In the genomic region with DNA sequence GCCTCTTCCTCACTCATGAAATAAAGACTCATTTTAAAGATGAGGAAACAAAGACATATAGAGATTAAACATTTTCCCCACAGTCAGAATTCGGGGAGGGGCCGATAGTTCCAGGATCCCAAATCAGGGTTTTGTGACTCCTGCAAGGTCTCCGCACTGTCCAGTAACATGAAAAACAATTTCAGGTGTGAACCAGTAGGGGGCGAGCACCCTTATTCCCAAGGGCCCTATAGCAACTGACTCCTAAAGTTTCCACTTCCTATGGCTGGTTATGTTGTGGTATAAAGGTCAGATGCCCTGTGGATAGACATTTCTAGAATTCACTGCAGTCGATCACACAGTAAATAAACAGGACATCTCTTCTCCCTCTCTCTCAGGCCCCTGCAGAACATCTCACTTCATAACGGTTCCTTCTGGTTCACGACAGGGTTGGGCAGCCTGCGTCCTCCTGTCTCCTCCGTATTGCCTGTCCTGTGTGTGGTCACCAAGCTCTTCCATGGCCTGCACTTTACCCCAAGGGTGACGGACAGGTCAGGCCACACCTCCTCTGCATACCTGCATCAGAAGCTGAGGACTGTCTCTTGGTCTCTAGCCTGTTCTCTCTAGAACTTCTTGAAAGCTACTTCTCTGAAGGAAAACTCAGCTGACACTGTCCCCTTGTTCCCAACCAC, we compare ENCODE assay signal across 8 mouse cellular contexts. TPM values are rescaled to one million over a fixed set of nuclear protein-coding genes. Genes with fewer than 3 reads are reported as not detected.
DNase-seq lines count a peak whose midpoint lies in the region; ATAC-seq and TF ChIP-seq lines count a peak whose summit lies in the region.

No protein-coding gene starts in this region.

- H3K36me3 ChIP-seq in heart, postnatal 0 days (replicated peaks; ENCODE audit: control insufficient read depth, insufficient read depth, low read length): peaks cover 40% of the 10 kb centered on the region
- peaks cover 13% of the 10 kb centered on the region for H3K36me3 ChIP-seq in ES-Bruce4 (ENCODE audit: control insufficient read depth, insufficient read depth, low read length, poor library complexity, severe bottlenecking)
- peaks cover 35% of the 10 kb centered on the region for H3K36me3 ChIP-seq in liver, postnatal 0 days (replicated peaks; ENCODE audit: insufficient read depth, low read length)
- H3K36me3 ChIP-seq in limb, embryonic 10.5 days: no peaks in the 10 kb centered on the region

- no peak for TF ChIP-seq EP300 in heart, postnatal 0 days (IDR thresholded peaks at IDR 0.05; ENCODE audit: low read depth)
- TF ChIP-seq EP300 in ES-Bruce4 (IDR thresholded peaks at IDR 0.05; ENCODE audit: insufficient read depth, low read depth, low read length): no peak
- TF ChIP-seq EP300 in liver, postnatal 0 days (IDR thresholded peaks at IDR 0.05; ENCODE audit: low read depth): no peak

- peak; percentile 28 for DNase-seq in heart, postnatal 0 days (ENCODE audit: low spot score)
- DNase-seq in heart, postnatal 25 days (ENCODE audit: low spot score): no peak
- peak; percentile 20 for DNase-seq in embryo, embryonic 10.5 days (ENCODE audit: low spot score)
- DNase-seq in liver, postnatal 0 days: no peak
- no peak for DNase-seq in urinary bladder, postnatal 10 days (ENCODE audit: low spot score)
- no peak for DNase-seq in left cerebral cortex, adult 8-10 months (ENCODE audit: low spot score in 2 of 2)
- DNase-seq in limb, embryonic 10.5 days (ENCODE audit: low spot score): no peak

- H3K9me3 ChIP-seq in heart, postnatal 0 days (replicated peaks; ENCODE audit: control insufficient read depth, low read length): no peaks in the 10 kb centered on the region
- no peaks in the 10 kb centered on the region for H3K9me3 ChIP-seq in ES-Bruce4 (replicated peaks; ENCODE audit: control insufficient read depth, insufficient read depth, low read length, poor library complexity, severe bottlenecking)
- no peaks in the 10 kb centered on the region for H3K9me3 ChIP-seq in liver, postnatal 0 days (ENCODE audit: low read length)
- H3K9me3 ChIP-seq in limb, embryonic 10.5 days (replicated peaks): no peaks in the 10 kb centered on the region

- 74% methylated on average over 10 of the region's 10 CpGs for WGBS in heart, postnatal 0 days
- WGBS in liver, postnatal 0 days (ENCODE audit: insufficient replicate concordance): 63% methylated on average over 10 of the region's 10 CpGs
- WGBS in limb, embryonic 10.5 days: 77% methylated on average over 10 of the region's 10 CpGs

- H3K4me2 ChIP-seq in heart, postnatal 0 days (ENCODE audit: low read depth, low read length): no peak overlapping the region
- H3K4me2 ChIP-seq in liver, postnatal 0 days (ENCODE audit: low read depth, low read length): no peak overlapping the region

- no peaks in the 10 kb centered on the region for H3K27me3 ChIP-seq in heart, postnatal 0 days (ENCODE audit: control insufficient read depth, insufficient read depth, low read length)
- no peaks in the 10 kb centered on the region for H3K27me3 ChIP-seq in ES-Bruce4 (ENCODE audit: control insufficient read depth, insufficient read depth, low read length, poor library complexity, severe bottlenecking)
- H3K27me3 ChIP-seq in liver, postnatal 0 days (ENCODE audit: insufficient read depth, low read length): no peaks in the 10 kb centered on the region
- H3K27me3 ChIP-seq in limb, embryonic 10.5 days (ENCODE audit: low read depth, poor library complexity, severe bottlenecking): no peaks in the 10 kb centered on the region

- H3K9ac ChIP-seq in heart, postnatal 0 days (replicated peaks; ENCODE audit: low read depth, low read length): no peak overlapping the region
- H3K9ac ChIP-seq in ES-Bruce4 (ENCODE audit: low read depth, poor library complexity, severe bottlenecking): no peak overlapping the region
- no peak overlapping the region for H3K9ac ChIP-seq in liver, postnatal 0 days (replicated peaks)

- peak; percentile 61 for TF ChIP-seq CTCF in heart, postnatal 0 days (IDR thresholded peaks at IDR 0.05; ENCODE audit: low read depth)
- peak; percentile 23 for TF ChIP-seq CTCF in ES-Bruce4 (IDR thresholded peaks at IDR 0.05; ENCODE audit: low read depth, low read length)
- TF ChIP-seq CTCF in liver, postnatal 0 days (IDR thresholded peaks at IDR 0.05; ENCODE audit: low read depth): peak; percentile 75

- no peak overlapping the region for H3K27ac ChIP-seq in heart, postnatal 0 days (ENCODE audit: low read depth)
- H3K27ac ChIP-seq in ES-Bruce4 (ENCODE audit: insufficient read depth, low read length): no peak overlapping the region
- no peak overlapping the region for H3K27ac ChIP-seq in liver, postnatal 0 days (ENCODE audit: low read depth)
- no peak overlapping the region for H3K27ac ChIP-seq in limb, embryonic 10.5 days

- no peak overlapping the region for H3K4me3 ChIP-seq in heart, postnatal 0 days (ENCODE audit: low read depth, low read length)
- H3K4me3 ChIP-seq in ES-Bruce4 (ENCODE audit: low read depth, low read length): no peak overlapping the region
- no peak overlapping the region for H3K4me3 ChIP-seq in liver, postnatal 0 days (ENCODE audit: low read depth, low read length)
- H3K4me3 ChIP-seq in limb, embryonic 10.5 days: no peak overlapping the region

- peak; percentile 62; the same call in 1 of the 2 replicates for ATAC-seq in heart, postnatal 0 days (ENCODE audit: insufficient read depth, low read depth)
- ATAC-seq in liver, postnatal 0 days: peak; percentile 73

- intact Hi-C loops in heart, postnatal 25 days (cut with DNase I): loop anchor here (5.0 kb wide), 2 partner anchors 195 to 260 kb away; a partner anchor contains a TSS

- H3K4me1 ChIP-seq in heart, postnatal 0 days (ENCODE audit: control insufficient read depth, insufficient read depth): no peaks in the 10 kb centered on the region
- H3K4me1 ChIP-seq in ES-Bruce4 (ENCODE audit: control insufficient read depth, insufficient read depth, low read length): no peaks in the 10 kb centered on the region
- no peaks in the 10 kb centered on the region for H3K4me1 ChIP-seq in liver, postnatal 0 days (ENCODE audit: insufficient read depth)
- peaks cover 15% of the 10 kb centered on the region; the same call in 1 of the 2 replicates for H3K4me1 ChIP-seq in limb, embryonic 10.5 days

- TF ChIP-seq POLR2A in ES-Bruce4 (IDR thresholded peaks at IDR 0.05; ENCODE audit: insufficient read depth, low read length): no peak

RNA-seq across cellular contexts. Expression of a gene that starts 19.3 kb away (rescaled TPM):
- 12.0 and 17.6 TPM in 2 replicates for total RNA-seq in heart, postnatal 0 days (2014; rRNA removed; ENCODE audit: low replicate concordance)
- polyA plus RNA-seq in heart, postnatal 0 days (2015; fragmentation: Nextera tagmentation; extraction: Ambion mirVana): 1.9 and 2.1 TPM in 2 replicates
- 10 to 100 TPM; 11.3 to 12.3 TPM for total RNA-seq in heart, postnatal 25 days (2021)
- 3.3 and 3.6 TPM in 2 replicates for polyA plus RNA-seq in ES-Bruce4 (2011; ENCODE audit: insufficient read depth, insufficient read length, low read depth, missing spikeins)
- 0.65 and 0.72 TPM in 2 replicates for polyA plus RNA-seq in liver, postnatal 0 days (2015; fragmentation: Nextera tagmentation; extraction: Ambion mirVana)
- 10 to 100 TPM; 14.8 to 17.8 (median 16.3) TPM for total RNA-seq in left cerebral cortex, adult 8-10 months (2022)
- polyA plus RNA-seq in limb, embryonic 10.5 days (2016; fragmentation: Nextera tagmentation; extraction: Ambion mirVana): 0.56 and 0.73 TPM in 2 replicates

Comparison
In these comparisons a context has a peak if more than half of its experiments do, and no peak if none do; other contexts are left out.
1. DNase-seq: peak in heart, postnatal 0 days (single experiment) and embryo, embryonic 10.5 days (single experiment); none in heart, postnatal 25 days (single experiment), liver, postnatal 0 days (single experiment), urinary bladder, postnatal 10 days (single experiment), left cerebral cortex, adult 8-10 months (0 of 2) and limb, embryonic 10.5 days (single experiment).
2. CTCF ChIP-seq: peak in every context shown above with its lines; median percentile 75 in liver, postnatal 0 days; 61 in heart, postnatal 0 days; 23 in ES-Bruce4.